Mouse (Mus musculus): ENCODE data around the gene Tnfrsf19.

Tnfrsf19 gene

GRCm38 (mm10) chr14:61046091-61046681 is at the start of gene Tnfrsf19:
Gene Tnfrsf19, minus strand, starts transcription at chr14:61046490.
- peak; percentile 92 for DNase-seq

GRCm38 (mm10) chr14:61092073-61092472 is 45.8 kb upstream of the Tnfrsf19 start:
- no peak for DNase-seq

GRCm38 (mm10) chr14:61090955-61091354 is 44.7 kb upstream of the Tnfrsf19 start:
- DNase-seq = no peak

- no peak for DNase-seq
These were observed 41.9 kb upstream of the Tnfrsf19 start for GRCm38 (mm10) chr14:61088187-61088586.

GRCm38 (mm10) chr14:61085325-61085724 is 39.0 kb upstream of the Tnfrsf19 start:
- DNase-seq = peak; percentile 42

- no peak for DNase-seq
These were observed 23.3 kb upstream of the Tnfrsf19 start for GRCm38 (mm10) chr14:61069555-61069954.

GRCm38 (mm10) chr14:61061729-61062128 is 15.4 kb upstream of the Tnfrsf19 start:
- DNase-seq = no peak

GRCm38 (mm10) chr14:61059316-61059945 is 13.1 kb upstream of the Tnfrsf19 start:
- DNase-seq = no peak

GRCm38 (mm10) chr14:61056962-61057361 is 10.7 kb upstream of the Tnfrsf19 start:
- no peak for DNase-seq

- peak; percentile 20 for DNase-seq
These were observed 10.2 kb upstream of the Tnfrsf19 start for GRCm38 (mm10) chr14:61056445-61056844.

GRCm38 (mm10) chr14:61055864-61056263 is 9.6 kb upstream of the Tnfrsf19 start:
- no peak for DNase-seq

- no peak for DNase-seq
These were observed 5.9 kb upstream of the Tnfrsf19 start for GRCm38 (mm10) chr14:61052163-61052562.

- peak; percentile 48 for DNase-seq
These were observed 722 bp downstream of the Tnfrsf19 start for GRCm38 (mm10) chr14:61045446-61046090.

GRCm38 (mm10) chr14:61044316-61044715 is 2.0 kb downstream of the Tnfrsf19 start:
- DNase-seq = no peak

- DNase-seq = peak; percentile 72
These were observed 2.6 kb downstream of the Tnfrsf19 start for GRCm38 (mm10) chr14:61043511-61044310.

- DNase-seq = no peak
These were observed 4.0 kb downstream of the Tnfrsf19 start for GRCm38 (mm10) chr14:61042291-61042690.

GRCm38 (mm10) chr14:61040236-61040635 is 6.1 kb downstream of the Tnfrsf19 start:
- peak; percentile 20 for DNase-seq

- no peak for DNase-seq
These were observed 8.2 kb downstream of the Tnfrsf19 start for GRCm38 (mm10) chr14:61038082-61038472.

GRCm38 (mm10) chr14:61037321-61038081 is 8.8 kb downstream of the Tnfrsf19 start:
- DNase-seq = peak; percentile 78

- no peak for DNase-seq
These were observed 15.9 kb downstream of the Tnfrsf19 start for GRCm38 (mm10) chr14:61030366-61030765.

GRCm38 (mm10) chr14:61024006-61024405 is 22.3 kb downstream of the Tnfrsf19 start:
- DNase-seq = no peak

- no peak for DNase-seq
These were observed 23.9 kb downstream of the Tnfrsf19 start for GRCm38 (mm10) chr14:61022383-61022782.

GRCm38 (mm10) chr14:61020968-61021367 is 25.3 kb downstream of the Tnfrsf19 start:
- DNase-seq = no peak

All from retina, postnatal 1 day (tissue).